In genomic region chr14:118136744-118137452, GRCm38 (mm10) we compare ENCODE assay signal across 7 mouse cellular contexts. TPM values are rescaled to one million over a fixed set of nuclear protein-coding genes. Genes with fewer than 3 reads are reported as not detected.
DNase-seq lines count a peak whose midpoint lies in the region; ATAC-seq and TF ChIP-seq lines count a peak whose summit lies in the region.

Gene Gpr180 (plus strand): TSS chr14:118137158.

- H3K4me1 ChIP-seq in embryonic facial prominence, embryonic 10.5 days = peaks cover 27% of the 10 kb centered on the region
- H3K4me1 ChIP-seq in intestine, postnatal 0 days (replicated peaks; ENCODE audit: control insufficient read depth, insufficient read depth, low read length) = no peaks in the 10 kb centered on the region
- H3K4me1 ChIP-seq in midbrain, embryonic 12.5 days = peaks cover 17% of the 10 kb centered on the region
- H3K4me1 ChIP-seq in small intestine, adult 2 months (ENCODE audit: control insufficient read depth, insufficient read depth, insufficient read length, low read length) = no peaks in the 10 kb centered on the region

- peak within 1 kb of the TSS; percentile 84 for H3K9ac ChIP-seq in intestine, postnatal 0 days (ENCODE audit: low read depth, low read length)
- H3K9ac ChIP-seq in midbrain, embryonic 12.5 days (replicated peaks) = peak within 1 kb of the TSS; percentile 76

- H3K4me2 ChIP-seq in intestine, postnatal 0 days (replicated peaks; ENCODE audit: low read depth) = peak within 1 kb of the TSS; percentile 96
- H3K4me2 ChIP-seq in midbrain, embryonic 12.5 days (replicated peaks) = peak within 1 kb of the TSS; percentile 90

- no peak; the same call in 1 of the 2 replicates for TF ChIP-seq POLR2A in small intestine, adult 2 months (IDR thresholded peaks at IDR 0.05; ENCODE audit: low read depth, low read length)

- TF ChIP-seq CTCF in intestine, postnatal 0 days (IDR thresholded peaks at IDR 0.05; ENCODE audit: low read depth) = no peak
- TF ChIP-seq CTCF in small intestine, adult 2 months (IDR thresholded peaks at IDR 0.05; ENCODE audit: extremely low read depth, insufficient read length, insufficient replicate concordance, low read depth, low read length) = no peak

- WGBS in embryonic facial prominence, embryonic 10.5 days = under 1% methylated on average over 77 of the region's 77 CpGs
- WGBS in intestine, postnatal 0 days = under 1% methylated on average over 76 of the region's 77 CpGs
- WGBS in midbrain, embryonic 12.5 days = under 1% methylated on average over 72 of the region's 77 CpGs
- WGBS in small intestine, adult 2 months = under 1% methylated on average over 77 of the region's 77 CpGs

- ATAC-seq in intestine, postnatal 0 days = peak; percentile 94
- ATAC-seq in midbrain, embryonic 12.5 days (ENCODE audit: low FRiP score, low read depth) = peak; percentile 96

- no peaks in the 10 kb centered on the region for H3K9me3 ChIP-seq in embryonic facial prominence, embryonic 10.5 days
- no peaks in the 10 kb centered on the region for H3K9me3 ChIP-seq in intestine, postnatal 0 days (ENCODE audit: control insufficient read depth)
- H3K9me3 ChIP-seq in midbrain, embryonic 12.5 days = no peaks in the 10 kb centered on the region

- DNase-seq in adrenal gland, postnatal 10 days = peak; percentile 98
- peak; percentile 99 for DNase-seq in embryonic facial prominence, embryonic 10.5 days (ENCODE audit: low spot score)
- peak; percentile 36 for DNase-seq in gonadal fat pad, adult 2 months (ENCODE audit: low read depth)
- DNase-seq in left cerebral cortex, postnatal 4 days = peak; percentile 99

- H3K27me3 ChIP-seq in embryonic facial prominence, embryonic 10.5 days (replicated peaks; ENCODE audit: low read depth, poor library complexity, severe bottlenecking) = peaks cover 4% of the 10 kb centered on the region
- H3K27me3 ChIP-seq in intestine, postnatal 0 days (replicated peaks; ENCODE audit: control insufficient read depth, insufficient read depth, low read length) = no peaks in the 10 kb centered on the region
- H3K27me3 ChIP-seq in midbrain, embryonic 12.5 days = peaks cover 10% of the 10 kb centered on the region; the same call in 1 of the 2 replicates
- no peaks in the 10 kb centered on the region for H3K27me3 ChIP-seq in small intestine, adult 2 months (ENCODE audit: control insufficient read depth, insufficient read depth, low read length)

- peak within 1 kb of the TSS; percentile 87 for H3K4me3 ChIP-seq in embryonic facial prominence, embryonic 10.5 days
- H3K4me3 ChIP-seq in intestine, postnatal 0 days (ENCODE audit: low read depth, low read length) = peak within 1 kb of the TSS; percentile 89
- peak within 1 kb of the TSS; percentile 76 for H3K4me3 ChIP-seq in midbrain, embryonic 12.5 days
- H3K4me3 ChIP-seq in small intestine, adult 2 months (ENCODE audit: low read depth, low read length) = peak within 1 kb of the TSS; percentile 81

- intact Hi-C loops in left cerebral cortex, postnatal 4 days (cut with DNase I) = loop anchor here (10.0 kb wide), 1 partner anchor 132 kb away; no protein-coding TSS in a partner anchor

- peaks cover 30% of the 10 kb centered on the region for H3K36me3 ChIP-seq in embryonic facial prominence, embryonic 10.5 days (replicated peaks)
- peaks cover 20% of the 10 kb centered on the region; the same call in 1 of the 2 replicates for H3K36me3 ChIP-seq in intestine, postnatal 0 days (ENCODE audit: control insufficient read depth, insufficient read depth)
- peaks cover 23% of the 10 kb centered on the region for H3K36me3 ChIP-seq in midbrain, embryonic 12.5 days
- H3K36me3 ChIP-seq in small intestine, adult 2 months (ENCODE audit: control insufficient read depth, insufficient read depth, low read length) = peaks cover 10% of the 10 kb centered on the region

- peak within 1 kb of the TSS; percentile 92 for H3K27ac ChIP-seq in embryonic facial prominence, embryonic 10.5 days (replicated peaks)
- H3K27ac ChIP-seq in intestine, postnatal 0 days (ENCODE audit: low read depth, low read length) = peak within 1 kb of the TSS; percentile 54
- H3K27ac ChIP-seq in midbrain, embryonic 12.5 days (replicated peaks) = peak within 1 kb of the TSS; percentile 62
- H3K27ac ChIP-seq in small intestine, adult 2 months (ENCODE audit: insufficient read depth, low read depth, low read length) = peak within 1 kb of the TSS; percentile 31; the same call in 1 of the 2 replicates

RNA-seq across cellular contexts. Expression of gene Gpr180, which starts in this region (rescaled TPM):
- total RNA-seq in adrenal gland, postnatal 10 days (2021) = 10 to 100 TPM; 26.6 to 27.0 TPM
- polyA plus RNA-seq in embryonic facial prominence, embryonic 10.5 days (2016; fragmentation: Nextera tagmentation; extraction: Ambion mirVana) = 40.9 and 44.6 TPM in 2 replicates
- 39.6 and 57.7 TPM in 2 replicates for polyA plus RNA-seq in gonadal fat pad, adult 2 months (2012; rRNA removed)
- polyA plus RNA-seq in intestine, postnatal 0 days (2015; fragmentation: Nextera tagmentation; extraction: Ambion mirVana) = 27.2 and 27.5 TPM in 2 replicates
- total RNA-seq in left cerebral cortex, postnatal 4 days (2021) = 10 to 100 TPM; 24.5 to 27.2 TPM
- 32.8 and 35.9 TPM in 2 replicates for polyA plus RNA-seq in midbrain, embryonic 12.5 days (2016; fragmentation: Nextera tagmentation; extraction: Ambion mirVana)
- 14.6 and 14.9 TPM in 2 replicates for polyA plus RNA-seq in small intestine, adult 2 months (2012; rRNA removed)

Comparison
In these comparisons a context has a peak if more than half of its experiments do, and no peak if none do; other contexts are left out.
1. Peak in every context shown above with its lines: DNase-seq, ATAC-seq, H3K4me3 ChIP-seq and H3K27ac ChIP-seq.
2. DNase-seq: peak in every context shown above with its lines; median percentile 99 in embryonic facial prominence, embryonic 10.5 days; 99 in left cerebral cortex, postnatal 4 days; 98 in adrenal gland, postnatal 10 days; 36 in gonadal fat pad, adult 2 months.
3. H3K27ac ChIP-seq: peak in every context shown above with its lines; median percentile 92 in embryonic facial prominence, embryonic 10.5 days; 62 in midbrain, embryonic 12.5 days; 54 in intestine, postnatal 0 days; 31 in small intestine, adult 2 months.